Mouse (Mus musculus) embryo, embryonic 10.5 days (tissue): ENCODE data around the gene Tnnt2.
A peak's percentile ranks its signal among the peaks of the same experiment; 100 is the strongest.

Experiments used
- DNase-seq: peaks from one replicate; pipeline ENCODE4 v3.0.0-alpha.2; 2015; ENCODE audit warnings: low spot score

Tnnt2 gene

DNA sequence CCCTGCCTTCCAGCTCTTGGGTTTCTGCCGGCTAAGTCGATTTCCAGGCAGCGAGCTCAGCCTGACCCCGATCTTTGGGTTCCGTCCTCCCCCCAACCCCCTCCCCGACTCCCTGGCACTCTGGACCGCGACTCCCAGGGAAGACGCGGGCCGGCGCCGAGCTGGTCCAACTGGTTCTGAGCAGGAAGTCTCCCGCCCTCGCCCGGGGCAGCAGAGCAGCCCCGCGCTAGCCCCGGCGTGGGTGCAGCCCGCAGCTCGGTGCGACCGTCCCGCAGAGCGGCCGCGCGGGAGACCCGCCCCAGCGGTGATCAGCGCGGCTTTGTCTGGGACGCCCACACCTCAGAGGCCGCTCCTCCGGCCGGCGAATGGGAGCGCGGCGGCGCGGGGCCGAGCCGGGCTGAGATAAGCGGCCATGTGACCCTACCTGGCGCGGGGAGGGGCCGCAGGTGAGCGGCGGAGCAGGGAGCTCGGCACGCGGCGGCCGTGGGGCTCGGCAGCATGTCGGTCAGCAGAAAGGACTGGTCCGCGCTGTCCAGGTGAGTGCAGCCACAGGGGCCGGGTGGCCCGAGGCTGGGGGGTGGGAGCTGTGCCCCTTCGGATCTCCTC is 17.6 kb upstream of the Tnnt2 start, which contains the start of gene Lad1:
TSS of gene Lad1 (plus strand) at position 118 of the 606 bp plus-strand sequence.
- DNase-seq = peak; percentile 38

DNA sequence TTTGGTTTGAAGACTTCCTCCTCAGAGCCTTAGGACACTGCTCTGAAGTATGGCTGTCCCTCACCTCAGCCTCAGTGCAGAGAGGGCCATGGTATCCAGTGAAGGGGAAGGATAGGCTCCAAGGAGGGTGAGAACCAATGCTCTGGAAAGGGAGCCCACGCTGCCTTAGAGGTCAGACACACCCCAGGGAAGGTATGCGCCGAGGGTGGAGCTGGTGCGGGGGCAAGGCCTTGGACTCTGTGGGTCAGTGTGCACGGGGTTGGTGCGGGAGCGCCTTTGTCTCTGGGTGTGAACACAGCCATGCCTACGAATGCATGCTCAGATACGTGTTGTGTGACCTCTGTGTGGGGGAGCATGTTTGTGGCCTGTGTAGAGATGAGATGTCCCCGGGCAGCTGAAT is 16.1 kb upstream of the Tnnt2 start:
- DNase-seq = no peak

DNA sequence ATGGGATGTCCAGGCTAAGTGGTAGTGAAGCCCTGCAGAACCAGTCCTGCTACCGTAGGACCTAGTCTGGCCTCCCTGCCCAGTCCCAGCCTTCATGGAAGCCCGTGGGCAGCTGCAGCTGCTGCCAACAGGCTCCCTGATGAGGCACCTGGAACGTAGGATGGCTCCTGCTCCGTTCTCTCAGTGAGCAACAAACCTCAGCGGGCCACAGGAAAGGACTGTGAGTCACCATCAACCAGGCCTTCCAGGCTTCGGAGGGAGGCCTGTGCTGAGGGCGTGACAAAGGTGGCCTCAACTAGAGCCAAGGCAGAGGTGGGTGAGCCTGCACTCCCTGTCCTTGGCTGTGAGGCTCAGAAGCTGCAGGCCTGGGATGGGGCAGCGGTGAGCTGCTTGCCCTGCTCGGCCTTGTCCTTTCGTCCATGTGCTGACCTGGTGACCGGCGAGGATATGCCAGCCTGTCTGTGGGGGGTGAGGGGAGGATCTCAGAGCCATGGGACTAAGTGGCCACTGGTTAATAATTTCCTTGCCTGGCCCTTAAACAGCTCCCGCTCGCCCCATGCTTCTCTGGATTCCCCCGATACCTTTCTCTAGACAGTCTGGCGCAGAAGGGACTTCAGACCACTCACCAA is 15.3 kb upstream of the Tnnt2 start:
- no peak for DNase-seq

DNA sequence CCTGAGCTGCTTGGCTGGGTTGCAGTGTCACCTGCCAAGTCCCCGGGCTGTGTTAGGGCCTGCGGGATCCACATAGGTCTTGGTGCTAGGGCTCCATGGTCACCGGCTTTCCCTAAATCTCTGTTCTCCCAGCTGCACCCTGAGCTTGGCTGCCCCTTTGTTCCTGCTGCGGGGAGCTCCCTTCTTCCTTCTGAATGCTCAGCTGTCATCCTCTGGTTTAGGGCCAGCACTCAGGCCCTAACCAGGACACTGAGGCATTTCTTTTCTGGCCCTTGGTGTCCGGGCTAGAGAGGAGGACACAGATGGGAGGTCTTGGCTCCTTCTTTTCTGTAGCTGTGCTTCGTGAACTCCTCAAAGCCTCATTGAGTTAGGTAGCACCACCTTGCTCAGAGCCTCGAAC is 14.4 kb upstream of the Tnnt2 start:
- DNase-seq = no peak

DNA sequence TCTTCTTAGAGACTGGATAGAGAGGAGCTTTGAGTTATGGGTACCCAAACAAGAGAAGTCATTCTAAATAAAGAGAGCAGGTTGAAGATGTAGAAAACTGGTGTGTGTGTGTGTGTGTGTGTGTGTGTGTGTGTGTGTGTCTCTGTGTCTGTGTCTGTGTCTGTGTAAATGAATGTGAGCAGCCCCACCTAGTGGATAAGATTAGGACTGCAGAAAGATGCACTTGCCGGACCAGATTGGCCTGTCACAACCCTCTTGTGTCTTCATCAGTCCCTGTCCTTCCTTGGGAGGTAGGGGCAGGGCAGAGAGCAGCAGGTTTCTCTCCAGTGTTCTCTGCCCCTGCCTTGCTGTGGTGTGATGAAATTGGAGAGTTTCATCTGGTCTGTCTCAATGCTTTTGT is 7.2 kb upstream of the Tnnt2 start:
- DNase-seq = peak; percentile 81

DNA sequence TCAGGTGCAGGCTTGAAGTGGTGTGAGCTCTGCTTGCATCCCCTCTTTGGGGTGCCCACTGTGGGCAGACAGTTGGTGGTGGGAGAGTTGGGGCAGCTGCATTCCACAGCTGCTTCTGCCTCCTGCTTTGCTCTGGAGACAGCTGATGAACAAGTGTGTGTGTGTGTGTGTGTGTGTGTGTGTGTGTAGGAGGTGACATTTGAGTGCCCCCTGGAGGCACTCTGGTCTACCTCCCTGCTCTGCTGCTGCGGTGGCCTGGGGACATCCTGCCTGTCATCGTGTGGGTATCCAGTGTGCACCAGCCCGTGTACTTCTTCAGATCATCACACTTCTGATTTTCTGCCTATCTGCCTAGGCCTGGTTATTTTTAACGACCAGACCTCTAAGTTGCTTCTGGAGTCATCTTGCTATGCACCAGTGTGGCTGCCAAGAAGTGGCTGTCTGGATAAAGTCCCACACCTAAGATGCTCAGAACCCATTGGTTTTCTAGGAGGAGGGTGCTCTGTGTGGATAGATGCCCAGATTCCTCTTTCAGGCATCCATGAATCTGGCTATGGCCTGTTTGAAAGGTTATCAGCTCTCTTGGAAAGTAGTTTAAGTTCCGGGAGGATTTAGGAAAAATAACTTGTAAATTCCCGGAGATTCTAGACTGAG is 1.8 kb upstream of the Tnnt2 start:
- no peak for DNase-seq

DNA sequence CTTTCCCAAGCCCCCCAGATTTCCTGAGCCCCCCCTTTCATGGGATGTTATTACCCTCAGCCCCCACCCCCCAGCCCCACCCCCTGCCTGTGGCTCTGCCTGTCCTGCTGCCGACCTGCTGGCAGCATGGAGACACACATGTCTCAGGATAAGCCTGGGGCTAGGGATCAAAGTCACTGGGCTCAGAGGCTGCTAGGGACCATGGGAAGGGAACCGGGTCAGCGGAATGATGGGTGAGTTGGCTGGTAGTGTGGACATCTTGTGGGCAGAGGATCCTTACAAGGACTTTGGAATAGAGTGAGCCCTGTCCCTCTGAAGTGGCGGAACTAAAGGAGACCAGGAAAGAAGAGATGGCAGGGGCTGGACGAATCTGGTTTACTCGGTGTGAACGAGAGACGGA is 1.2 kb upstream of the Tnnt2 start:
- no peak for DNase-seq

DNA sequence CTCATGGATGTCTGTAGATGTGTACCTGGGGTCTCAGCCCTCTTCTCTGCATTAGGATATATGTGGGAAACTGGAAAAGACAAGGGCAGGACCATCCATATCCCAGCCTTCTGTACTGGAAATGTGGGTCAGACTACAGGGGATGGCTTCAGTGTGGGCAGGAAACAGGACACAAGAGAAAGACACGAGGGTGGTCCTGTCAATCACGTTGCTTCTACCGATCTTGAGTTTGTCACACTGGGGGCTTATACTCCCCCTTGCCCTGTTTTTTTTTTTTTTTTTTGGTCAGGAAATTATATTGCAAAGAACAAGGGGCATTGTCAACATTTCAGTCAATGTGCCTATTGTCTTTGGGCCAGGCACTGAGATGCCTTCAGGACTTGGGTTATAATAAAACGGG is 2.5 kb downstream of the Tnnt2 start:
- DNase-seq = no peak

DNA sequence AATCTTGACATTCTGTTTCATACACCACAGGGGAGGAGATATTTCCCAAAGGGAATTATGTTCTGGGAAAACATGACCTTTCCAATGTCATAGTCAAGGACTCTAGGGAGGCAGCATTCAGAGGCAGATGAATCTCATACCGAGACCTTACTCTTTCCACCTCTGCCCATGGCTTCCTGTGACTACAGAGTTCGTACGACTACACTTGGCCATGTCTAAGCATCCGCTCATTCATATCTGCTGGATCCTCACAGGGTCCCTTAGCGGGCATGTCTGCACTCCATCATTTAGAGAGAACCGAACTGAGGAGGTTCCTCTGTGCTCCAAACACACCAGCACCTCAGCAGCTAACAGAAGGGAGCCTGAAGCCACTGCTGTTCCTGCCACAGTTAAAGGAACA is 2.9 kb downstream of the Tnnt2 start:
- DNase-seq = no peak

DNA sequence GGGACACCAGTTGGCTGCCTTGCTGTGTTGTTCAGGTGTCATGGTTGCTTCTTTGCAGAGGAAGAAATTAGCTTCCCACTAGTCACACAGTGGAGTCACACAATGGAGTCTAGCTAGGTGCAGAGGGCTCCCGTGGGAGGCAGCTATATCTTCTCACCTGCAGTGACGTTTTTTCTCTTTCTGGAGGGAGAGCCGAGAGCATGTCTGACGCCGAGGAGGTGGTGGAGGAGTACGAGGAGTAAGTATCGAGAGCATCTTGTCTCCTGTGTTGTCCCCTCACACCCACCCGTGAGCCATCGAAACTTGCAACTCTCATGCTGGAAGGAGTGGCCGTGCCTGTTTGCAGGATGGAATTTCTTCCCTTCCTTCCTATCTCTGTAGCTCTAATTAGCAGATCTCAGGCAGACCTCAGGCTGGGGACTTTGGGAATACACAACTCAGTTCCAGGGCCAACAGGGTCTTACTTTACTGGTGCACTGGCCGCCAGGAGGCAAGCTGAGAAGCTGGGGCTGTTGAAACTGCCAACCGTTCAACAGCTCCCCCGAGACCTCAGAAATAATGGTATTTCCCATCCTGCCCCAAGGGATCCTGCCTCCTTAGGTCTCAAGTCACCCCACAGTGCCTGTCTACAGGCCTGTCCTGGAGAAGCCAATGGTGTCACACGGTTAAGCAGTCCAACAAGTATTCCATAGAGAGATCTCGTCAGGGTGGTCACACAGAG is 4.7 kb downstream of the Tnnt2 start:
- DNase-seq = no peak

DNA sequence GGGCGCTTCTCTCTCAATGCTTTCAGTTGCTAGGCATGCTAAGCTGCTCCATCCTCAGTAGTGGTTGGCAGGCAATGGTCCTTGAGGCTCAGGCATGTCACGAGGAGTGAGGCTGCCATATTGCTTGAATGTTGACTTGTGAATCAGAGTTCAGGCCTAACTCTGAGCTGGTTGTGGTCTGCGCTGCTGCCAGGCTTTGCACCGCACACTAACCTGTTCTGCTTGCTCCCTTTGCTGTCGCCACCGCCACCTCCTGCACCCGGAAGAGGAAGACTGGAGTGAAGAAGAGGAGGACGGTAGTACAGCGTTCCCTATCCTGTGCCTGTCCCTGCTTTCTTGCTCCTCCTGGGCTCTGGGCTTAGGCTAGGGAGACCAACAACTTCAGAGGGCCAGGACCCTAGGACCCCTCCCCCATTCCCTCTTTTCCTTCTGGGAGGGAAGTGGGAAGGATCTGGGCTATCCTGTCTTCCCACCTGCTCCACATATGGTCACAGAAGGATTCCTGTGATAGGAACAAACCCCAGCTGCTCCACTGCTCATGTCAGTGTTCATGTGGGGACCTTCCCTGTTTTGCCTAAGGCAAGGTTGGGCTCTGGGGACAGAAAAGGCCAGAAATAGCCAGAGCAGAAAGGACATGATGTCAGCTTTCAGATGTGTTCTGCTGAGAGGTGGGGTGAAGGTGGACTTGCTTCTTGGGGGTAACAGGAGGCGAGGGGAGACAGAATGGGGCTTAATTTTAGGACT is 7.5 kb downstream of the Tnnt2 start:
- no peak for DNase-seq

DNA sequence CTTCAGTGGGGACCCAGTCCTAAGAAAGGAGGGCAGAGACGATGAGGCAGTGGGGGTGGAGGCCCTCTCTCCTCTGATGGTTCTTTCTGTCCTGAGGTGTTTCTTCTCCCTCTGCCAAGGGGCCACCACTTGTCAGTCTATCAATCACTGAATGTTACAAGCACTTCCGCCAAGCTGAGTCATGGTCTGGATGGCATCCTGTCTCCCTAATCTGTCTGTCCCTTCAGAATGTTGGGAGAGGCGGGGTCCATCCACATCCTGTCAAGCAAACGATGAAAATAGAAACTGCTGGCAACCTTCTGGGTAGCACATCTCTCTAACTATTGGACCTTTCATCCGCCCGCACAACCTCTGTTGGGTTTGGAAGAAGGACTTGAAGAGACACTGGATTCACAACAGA is 8.3 kb downstream of the Tnnt2 start:
- DNase-seq = no peak

DNA sequence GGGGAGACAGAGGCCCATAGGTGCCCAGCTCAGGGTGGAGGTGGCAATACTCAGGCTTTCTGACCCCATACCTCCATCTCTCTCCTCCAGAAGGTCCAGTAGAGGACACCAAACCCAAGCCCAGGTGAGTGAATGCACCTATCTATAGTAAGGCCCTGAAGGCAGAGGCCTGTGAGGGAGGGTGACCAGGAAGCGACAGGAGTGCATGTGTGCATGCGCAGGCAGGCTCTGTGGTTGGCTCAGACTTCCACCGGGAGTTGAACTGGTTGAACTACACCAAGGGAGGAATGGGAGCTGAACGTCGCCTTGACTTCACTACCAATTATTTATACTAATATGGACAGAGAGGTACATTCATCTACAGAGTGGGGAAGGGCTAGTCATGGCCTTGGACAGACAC is 10.5 kb downstream of the Tnnt2 start:
- no peak for DNase-seq

DNA sequence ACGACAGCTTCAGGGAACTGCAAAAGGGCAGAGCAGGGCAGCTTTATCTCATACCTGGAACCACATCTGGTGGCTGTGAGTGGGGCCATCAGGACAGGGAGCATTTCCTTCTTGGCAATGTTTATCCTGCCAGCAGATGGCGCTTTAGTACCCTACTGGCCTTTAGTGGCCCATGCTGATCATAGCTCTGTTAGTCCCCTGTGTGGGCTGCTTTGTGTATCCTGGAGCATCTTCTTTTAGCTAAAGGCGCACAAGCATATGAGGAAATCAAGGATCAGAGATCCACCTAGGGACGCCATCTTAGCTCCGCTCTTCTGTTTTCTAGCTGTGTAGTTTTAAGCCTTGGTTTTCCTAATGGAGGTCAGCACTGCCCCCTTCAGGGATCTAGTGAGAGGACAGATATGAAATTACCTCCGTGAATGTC is 11.0 kb downstream of the Tnnt2 start:
- peak; percentile 83 for DNase-seq

DNA sequence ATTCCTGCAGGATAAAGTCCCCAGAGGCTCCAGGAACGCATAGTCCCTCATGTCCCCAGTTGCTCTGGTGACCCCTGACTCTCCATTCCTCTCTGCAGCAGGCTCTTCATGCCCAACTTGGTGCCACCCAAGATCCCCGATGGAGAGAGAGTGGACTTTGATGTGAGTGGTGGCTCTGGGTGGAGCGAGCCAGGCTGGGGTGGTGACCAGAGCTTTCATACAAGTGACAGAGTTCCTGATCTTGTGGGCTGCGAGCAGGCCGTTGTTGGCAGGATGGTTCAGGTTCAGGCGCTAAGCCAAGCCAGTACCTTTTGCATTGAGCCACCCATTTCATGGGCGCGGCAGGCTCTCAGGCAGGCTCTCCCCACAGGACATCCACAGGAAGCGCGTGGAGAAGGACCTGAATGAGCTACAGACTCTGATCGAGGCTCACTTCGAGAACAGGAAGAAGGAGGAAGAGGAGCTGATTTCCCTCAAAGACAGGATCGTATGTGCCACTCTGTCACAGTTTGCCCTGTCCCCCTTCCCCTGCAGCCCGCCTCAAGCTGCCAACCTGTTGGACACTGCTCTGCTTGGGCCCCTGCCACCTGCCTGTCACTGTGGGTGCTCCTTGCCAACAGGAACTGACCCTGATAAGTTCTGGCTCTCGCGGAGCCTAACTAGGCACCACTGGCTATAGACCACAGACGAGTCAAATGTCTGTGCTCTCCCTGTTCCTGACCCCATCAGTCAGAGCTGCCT is 11.6 kb downstream of the Tnnt2 start:
- DNase-seq = no peak

DNA sequence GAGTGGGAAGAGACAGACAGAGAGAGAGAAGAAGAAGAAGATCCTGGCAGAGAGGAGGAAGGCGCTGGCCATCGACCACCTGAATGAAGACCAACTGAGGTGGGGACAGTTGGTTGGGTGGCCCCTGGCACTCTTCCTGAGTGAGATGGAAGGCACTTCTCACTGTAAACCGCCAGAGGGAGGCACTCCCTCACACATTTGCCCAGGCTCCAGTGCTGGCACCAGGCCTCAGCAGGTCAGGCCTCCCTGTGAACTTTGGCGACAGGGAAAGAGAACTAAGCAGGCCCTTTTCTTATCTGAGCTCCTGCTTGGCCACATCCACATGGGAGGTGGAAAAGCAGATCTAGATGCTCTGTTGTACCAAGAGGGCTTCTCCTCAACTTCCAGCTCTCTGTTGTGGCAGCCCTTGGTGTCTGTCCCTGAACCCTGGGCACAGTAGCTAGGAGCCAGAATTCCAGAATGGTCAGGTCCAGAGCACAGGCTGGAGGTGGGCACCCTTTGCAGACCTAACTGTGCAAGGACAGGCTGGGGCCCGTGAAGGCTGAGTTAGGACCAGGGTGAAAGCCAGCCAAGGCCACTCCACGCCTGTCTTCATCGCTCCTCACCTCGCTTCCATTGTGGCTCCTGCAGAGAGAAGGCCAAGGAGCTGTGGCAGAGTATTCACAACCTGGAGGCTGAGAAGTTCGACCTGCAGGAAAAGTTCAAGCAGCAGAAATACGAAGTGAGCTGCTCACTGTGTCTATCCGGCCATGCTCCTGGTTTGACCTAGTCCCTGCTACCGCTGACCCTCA is 14.8 kb downstream of the Tnnt2 start:
- DNase-seq = peak; percentile 51

DNA sequence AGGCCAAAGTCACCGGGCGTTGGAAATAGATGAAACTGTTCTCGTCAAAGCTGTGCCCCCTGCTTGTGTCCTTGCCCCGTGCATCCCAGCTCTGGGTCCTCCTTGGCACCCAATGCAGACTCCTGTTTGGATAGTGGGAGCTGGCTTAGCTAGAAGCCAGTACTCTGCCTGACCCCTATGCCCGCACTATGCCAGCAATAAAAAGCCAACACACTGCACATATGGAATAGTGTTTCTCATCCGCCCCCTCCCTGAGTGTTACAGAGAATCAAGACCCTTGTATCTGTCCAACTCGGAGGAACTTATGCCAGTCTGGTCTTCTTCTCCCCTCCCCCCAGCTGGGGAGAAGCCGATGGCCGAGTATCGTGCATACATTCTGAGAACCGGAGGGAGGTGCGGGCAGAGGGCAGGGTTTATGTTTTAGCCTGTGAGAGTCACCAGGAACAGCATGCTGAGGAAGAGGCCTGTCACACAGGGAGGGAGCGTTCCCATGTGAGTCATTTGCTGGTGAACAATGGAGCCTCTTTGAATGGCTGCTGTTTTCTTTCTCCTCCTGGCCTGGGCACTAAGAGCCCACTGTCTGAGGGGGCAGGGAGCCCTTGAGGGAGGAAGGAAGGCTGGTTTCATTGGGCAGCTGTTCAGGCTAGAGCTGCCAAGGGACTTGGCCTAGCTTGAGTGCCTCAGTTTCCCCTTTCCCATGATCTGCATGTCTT is 16.0 kb downstream of the Tnnt2 start:
- DNase-seq = peak; percentile 53

DNA sequence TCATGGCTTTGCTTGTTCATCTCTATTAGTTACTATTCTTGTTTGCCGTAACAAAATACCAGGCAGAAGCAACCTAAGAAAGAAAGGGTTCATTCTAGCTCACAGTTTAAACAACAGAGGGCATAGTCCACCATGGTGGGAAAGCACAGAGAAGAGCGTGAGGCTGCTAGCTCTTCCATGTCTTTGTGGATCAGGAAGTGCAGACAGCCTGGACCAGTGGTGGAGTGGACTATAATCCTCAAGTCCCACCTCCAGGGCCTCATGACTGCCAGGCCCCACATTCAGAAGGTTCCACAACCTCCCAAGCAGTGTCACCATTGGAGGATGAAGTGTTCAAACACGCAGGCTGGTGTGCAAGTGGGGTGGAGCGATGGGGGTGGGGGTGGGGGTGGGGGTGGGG is 17.0 kb downstream of the Tnnt2 start:
- no peak for DNase-seq

DNA sequence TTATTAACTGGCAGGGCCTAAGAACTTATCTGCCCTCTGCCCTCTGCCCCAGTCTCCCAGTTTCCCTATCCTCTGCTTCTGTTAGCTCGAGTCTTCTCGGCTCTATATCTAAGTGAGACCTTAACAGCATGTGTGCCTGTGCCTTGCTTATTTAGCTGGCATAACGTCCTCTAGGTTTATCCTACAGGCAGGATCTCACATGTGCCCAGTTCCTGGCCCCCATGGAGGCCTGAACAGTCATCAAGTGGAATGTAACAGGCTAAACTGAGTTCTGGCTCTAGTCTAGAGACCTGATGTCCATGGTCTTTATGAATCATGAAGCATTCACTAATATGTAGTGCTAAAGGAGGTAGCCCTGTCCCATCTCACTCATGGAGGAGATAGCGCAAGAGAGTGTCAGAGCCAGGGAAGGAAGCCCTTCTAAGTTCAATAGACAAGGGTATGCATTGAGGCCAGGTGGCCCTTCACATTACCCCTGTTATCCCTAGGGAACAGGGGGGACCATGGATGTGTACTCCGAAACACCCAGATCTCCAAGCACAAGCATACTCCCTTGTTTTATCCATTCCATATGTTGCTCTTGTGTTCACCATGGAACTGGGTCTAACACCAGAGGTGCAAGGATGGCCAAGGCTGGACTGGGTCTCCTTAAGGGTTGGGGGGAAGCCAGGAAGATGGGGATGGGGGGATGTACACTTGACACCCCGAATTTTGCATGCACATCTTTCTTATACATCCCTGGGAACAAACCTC is 18.6 kb downstream of the Tnnt2 start:
- DNase-seq = no peak
